11 mouse cellular contexts compared by ENCODE assay signal in genomic region chr16:10660526-10660925, GRCm38 (mm10).
DNase-seq lines count a peak whose midpoint lies in the region; ATAC-seq and TF ChIP-seq lines count a peak whose summit lies in the region.
"Had no signal": no experiment of that assay in that cellular context is flagged by ENCODE, and none has a peak within 500 bp of the region (broad histone marks: within the 10 kb centered on the region; RNA-seq: fewer than 3 reads in every experiment).

No protein-coding gene starts in this region.

- H3K27me3 ChIP-seq in MEL (ENCODE audit: control insufficient read depth in 1 of 2, insufficient read depth in 2 of 2, low read length in 2 of 2): no peaks in the 10 kb centered on the region
- H3K27me3 ChIP-seq in intestine, postnatal 0 days (replicated peaks; ENCODE audit: control insufficient read depth, insufficient read depth, low read length): no peaks in the 10 kb centered on the region
- H3K27me3 ChIP-seq: limb, embryonic 15.5 days had no signal

- H3K27ac ChIP-seq in layer of hippocampus, adult 2 months: peak overlapping the region; percentile 59; the same call in 1 of the 2 replicates
- H3K27ac ChIP-seq in MEL (ENCODE audit: control insufficient read depth, low read depth, low read length): no peak overlapping the region
- H3K27ac ChIP-seq in intestine, postnatal 0 days (ENCODE audit: low read depth, low read length): no peak overlapping the region
- H3K27ac ChIP-seq: heart, adult 2 months; limb, embryonic 15.5 days had no signal

- TF ChIP-seq CTCF in layer of hippocampus, adult 2 months (conservative IDR thresholded peaks at IDR 0.05): no peak
- no peak for TF ChIP-seq CTCF in MEL (IDR thresholded peaks at IDR 0.05 in 2 of 3, conservative IDR thresholded peaks at IDR 0.05 in 1 of 3; ENCODE audit: control insufficient read depth in 1 of 3, insufficient read depth in 1 of 3, low read depth in 2 of 3, low read length in 3 of 3, poor library complexity in 1 of 3, severe bottlenecking in 1 of 3)
- no peak for TF ChIP-seq CTCF in intestine, postnatal 0 days (IDR thresholded peaks at IDR 0.05; ENCODE audit: low read depth)

- H3K36me3 ChIP-seq in MEL (ENCODE audit: control insufficient read depth in 1 of 2, insufficient read depth in 2 of 2, low read length in 2 of 2): peaks cover 0 to 8% of the 10 kb centered on the region in 2 experiments; a peak in 2 of 4 replicates
- no peaks in the 10 kb centered on the region for H3K36me3 ChIP-seq in intestine, postnatal 0 days (ENCODE audit: control insufficient read depth, insufficient read depth)
- H3K36me3 ChIP-seq: limb, embryonic 15.5 days had no signal

- no peak for ATAC-seq in cerebellum, adult (ENCODE audit: insufficient number of reproducible peaks, low FRiP score, low TSS enrichment)
- ATAC-seq in intestine, postnatal 0 days: no peak
- ATAC-seq: inflammation-experienced regulatory T-cells, adult 6 months had no signal

- no peaks in the 10 kb centered on the region for H3K79me2 ChIP-seq in MEL (ENCODE audit: control insufficient read depth, insufficient read depth, low read length, poor library complexity)

- no peak for TF ChIP-seq RAD21 in MEL (IDR thresholded peaks at IDR 0.05; ENCODE audit: low read depth, low read length)

- H3K4me3 ChIP-seq in layer of hippocampus, adult 2 months: no peak overlapping the region
- H3K4me3 ChIP-seq in MEL (ENCODE audit: control insufficient read depth in 1 of 2, insufficient read depth in 1 of 2, low read depth in 2 of 2, low read length in 2 of 2): no peak overlapping the region
- H3K4me3 ChIP-seq in intestine, postnatal 0 days (ENCODE audit: low read depth, low read length): no peak overlapping the region
- H3K4me3 ChIP-seq: heart, adult 2 months; limb, embryonic 15.5 days had no signal

- peak; percentile 33 to 39 for DNase-seq in cerebellum, postnatal 25 days
- DNase-seq in layer of hippocampus, adult 2 months (ENCODE audit: low spot score in 2 of 2): no peak
- no peak for DNase-seq in layer of hippocampus, adult 9-11 months
- peak; percentile 34 for DNase-seq in MEL (ENCODE audit: low read depth, low spot score)
- DNase-seq in adrenal gland, postnatal 14 days: peak; percentile 52
- DNase-seq in embryo, embryonic 10 days (ENCODE audit: low spot score): no peak
- DNase-seq: heart, adult 2 months had no signal

- TF ChIP-seq EP300 in MEL (IDR thresholded peaks at IDR 0.05; ENCODE audit: low read depth in 1 of 2, low read length in 2 of 2): no peak

- no peak overlapping the region for H3K9ac ChIP-seq in MEL (ENCODE audit: control insufficient read depth, low read depth, low read length, poor library complexity, severe bottlenecking)
- H3K9ac ChIP-seq in intestine, postnatal 0 days (ENCODE audit: low read depth, low read length): no peak overlapping the region
- H3K9ac ChIP-seq: limb, embryonic 15.5 days had no signal

- no peak for TF ChIP-seq POLR2A in MEL (IDR thresholded peaks at IDR 0.05; ENCODE audit: control insufficient read depth in 1 of 2, insufficient read depth in 1 of 2, low read depth in 1 of 2, low read length in 2 of 2, poor library complexity in 1 of 2)

- H3K4me1 ChIP-seq in MEL (ENCODE audit: control insufficient read depth in 1 of 2, insufficient read depth in 2 of 2, low read length in 2 of 2): peaks cover 0 to 9% of the 10 kb centered on the region in 2 experiments; a peak in 3 of 4 replicates
- H3K4me1 ChIP-seq in intestine, postnatal 0 days (replicated peaks; ENCODE audit: control insufficient read depth, insufficient read depth, low read length): peaks cover 12% of the 10 kb centered on the region

- H3K9me3 ChIP-seq in MEL (replicated peaks; ENCODE audit: insufficient read depth, low read length): no peaks in the 10 kb centered on the region
- no peaks in the 10 kb centered on the region for H3K9me3 ChIP-seq in intestine, postnatal 0 days (ENCODE audit: control insufficient read depth)
- H3K9me3 ChIP-seq: limb, embryonic 15.5 days had no signal

- H3K4me2 ChIP-seq in intestine, postnatal 0 days (replicated peaks; ENCODE audit: low read depth): no peak overlapping the region
- H3K4me2 ChIP-seq: limb, embryonic 15.5 days had no signal

TF ChIP-seq in MEL, 35 proteins besides CTCF, POLR2A, EP300 and RAD21:
- TF ChIP-seq KAT2A (conservative IDR thresholded peaks at IDR 0.05; ENCODE audit: low read depth, low read length) (no peak), TBP (IDR thresholded peaks at IDR 0.05; ENCODE audit: low read depth, low read length) (no peak), USF2 (IDR thresholded peaks at IDR 0.05; ENCODE audit: borderline replicate concordance in 1 of 2, insufficient read depth in 1 of 2, low read depth in 1 of 2, low read length in 2 of 2) (no peak)

Comparison
In these comparisons a context has a peak if more than half of its experiments do, and no peak if none do; other contexts are left out.
1. DNase-seq: peak in cerebellum, postnatal 25 days (2 of 2), MEL (single experiment) and adrenal gland, postnatal 14 days (single experiment); none in layer of hippocampus, adult 2 months (0 of 2), layer of hippocampus, adult 9-11 months (single experiment) and embryo, embryonic 10 days (single experiment).